Mouse (Mus musculus): ENCODE measurements at regions not wholly inside any gene's neighbourhood (a gene's known extent, or its start where the extent isn't known, plus 50 kb on each side); places are given as distances from the start of the nearest gene placed in this dataset.

DNA sequence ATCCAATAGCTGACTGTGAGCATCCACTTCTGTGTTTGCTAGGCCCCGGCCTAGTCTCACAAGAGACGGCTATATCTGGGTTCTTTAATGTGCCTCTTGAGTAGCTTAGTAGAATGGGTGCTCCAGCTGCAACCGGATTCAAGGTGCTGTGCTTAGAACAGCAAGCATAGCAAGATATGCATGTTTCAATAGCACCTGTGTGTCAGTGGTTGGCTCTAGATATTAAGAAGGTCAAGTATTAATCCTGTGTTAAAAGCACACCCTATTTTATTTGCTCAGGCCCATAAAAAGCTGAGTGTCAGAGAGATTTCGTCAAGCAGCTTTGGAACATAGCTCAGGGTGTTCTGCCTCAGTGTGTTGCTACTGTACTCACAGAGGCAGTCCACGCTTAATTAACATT, 221.2 kb downstream of the Car2 start:
- TF ChIP-seq RCOR1 (IDR thresholded peaks at IDR 0.05; ENCODE audit: low read depth, low read length) (no peak), MAX (IDR thresholded peaks at IDR 0.05; ENCODE audit: low read length) (no peak)
- H3K27ac ChIP-seq (ENCODE audit: control insufficient read depth, low read depth, low read length): no peak overlapping the region
- H3K9me3 ChIP-seq (replicated peaks; ENCODE audit: insufficient read depth, low read length): no peaks in the 10 kb centered on the region
- no peaks in the 10 kb centered on the region for H3K27me3 ChIP-seq (ENCODE audit: control insufficient read depth in 1 of 2, insufficient read depth in 2 of 2, low read length in 2 of 2)
- H3K36me3 ChIP-seq (ENCODE audit: control insufficient read depth in 1 of 2, insufficient read depth in 2 of 2, low read length in 2 of 2): no peaks in the 10 kb centered on the region
- H3K4me3 ChIP-seq (ENCODE audit: control insufficient read depth in 1 of 2, insufficient read depth in 1 of 2, low read depth in 2 of 2, low read length in 2 of 2): no peak overlapping the region
- no peaks in the 10 kb centered on the region for H3K79me2 ChIP-seq (ENCODE audit: control insufficient read depth, insufficient read depth, low read length, poor library complexity)
- no peak overlapping the region for H3K9ac ChIP-seq (ENCODE audit: control insufficient read depth, low read depth, low read length, poor library complexity, severe bottlenecking)
- DNase-seq (ENCODE audit: low read depth, low spot score): no peak
- no peaks in the 10 kb centered on the region for H3K4me1 ChIP-seq (ENCODE audit: control insufficient read depth in 1 of 2, insufficient read depth in 2 of 2, low read length in 2 of 2)

DNA sequence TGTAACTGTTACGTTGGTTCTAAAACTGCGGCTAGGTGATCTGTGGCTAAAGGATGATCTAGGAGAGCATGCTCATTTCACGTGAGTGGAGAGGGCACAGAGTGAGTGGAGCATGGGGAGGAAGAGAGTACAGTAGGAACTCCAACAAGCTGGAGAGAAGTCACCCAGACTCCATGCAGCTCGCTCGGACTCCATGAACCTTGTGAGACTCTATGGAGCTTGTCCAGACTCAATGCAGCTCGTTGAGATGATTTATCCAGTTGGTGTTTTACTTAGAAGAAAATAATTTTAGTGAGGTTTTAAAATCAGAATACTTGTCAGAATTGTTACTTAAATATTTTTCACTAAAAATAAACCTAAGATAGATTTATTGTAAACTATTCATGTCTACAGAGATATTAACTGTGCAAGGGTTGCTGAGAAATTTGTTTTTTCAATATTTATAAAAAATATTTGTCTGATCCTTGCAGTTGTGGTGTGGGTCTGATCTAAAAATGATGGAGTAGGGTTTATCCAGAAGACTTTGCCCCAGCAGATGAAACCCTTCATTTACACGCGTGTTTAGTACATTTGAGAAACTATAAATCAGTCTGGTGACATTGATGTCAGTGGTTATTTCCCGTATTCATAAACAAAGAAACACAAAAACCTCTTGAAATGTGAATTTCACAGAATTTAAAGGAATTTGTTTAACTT, 222.3 kb downstream of the Car2 start:
- no peak overlapping the region for H3K4me3 ChIP-seq (ENCODE audit: control insufficient read depth in 1 of 2, insufficient read depth in 1 of 2, low read depth in 2 of 2, low read length in 2 of 2)
- DNase-seq (ENCODE audit: low read depth, low spot score): no peak

DNA sequence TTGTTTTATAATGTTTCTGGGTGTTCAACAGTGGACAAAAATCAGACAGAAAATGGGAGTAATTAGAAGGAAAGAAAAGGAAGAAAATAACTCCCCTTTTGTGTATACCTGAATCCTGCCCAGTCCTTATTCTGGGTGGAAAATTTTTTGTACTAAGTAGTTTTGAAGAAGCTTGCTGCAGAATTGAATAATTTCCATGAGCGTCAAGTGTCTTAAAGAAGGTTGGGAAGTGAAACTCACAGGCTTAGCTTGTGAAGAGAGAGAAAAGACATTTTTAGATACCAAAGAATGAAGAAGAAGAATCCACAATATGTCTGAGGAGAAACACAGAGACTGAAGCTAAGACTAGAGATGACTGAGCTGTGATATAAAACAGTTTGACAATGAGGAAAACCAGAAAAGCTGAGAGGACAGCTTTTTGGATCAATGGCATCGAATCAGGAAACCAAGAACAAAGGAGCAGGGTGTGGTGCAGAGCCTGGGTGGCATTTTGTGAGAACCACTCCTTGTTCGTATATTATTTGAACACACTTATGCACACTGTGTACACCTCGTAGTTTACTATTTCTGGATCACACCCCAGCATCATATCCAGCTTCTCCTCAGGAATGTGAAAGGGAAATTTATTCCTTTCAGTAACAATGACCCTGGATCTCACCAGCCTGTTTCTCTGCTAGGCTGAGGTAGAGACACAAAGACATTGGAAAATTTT, 221.9 kb downstream of the Gm9733 start:
- no peak for DNase-seq (ENCODE audit: low read depth, low spot score)
- Histone ChIP-seq H3K4me3 (ENCODE audit: control insufficient read depth in 1 of 2, insufficient read depth in 1 of 2, low read depth in 2 of 2, low read length in 2 of 2) (no peak overlapping the region), H3K27ac (ENCODE audit: control insufficient read depth, low read depth, low read length) (no peak overlapping the region), H3K27me3 (ENCODE audit: control insufficient read depth in 1 of 2, insufficient read depth in 2 of 2, low read length in 2 of 2) (no peaks in the 10 kb centered on the region; a peak in 1 of 4 replicates), H3K79me2 (ENCODE audit: control insufficient read depth, insufficient read depth, low read length, poor library complexity) (no peaks in the 10 kb centered on the region), H3K4me1 (ENCODE audit: control insufficient read depth in 1 of 2, insufficient read depth in 2 of 2, low read length in 2 of 2) (no peaks in the 10 kb centered on the region), H3K36me3 (ENCODE audit: control insufficient read depth in 1 of 2, insufficient read depth in 2 of 2, low read length in 2 of 2) (no peaks in the 10 kb centered on the region), H3K9me3 (replicated peaks; ENCODE audit: insufficient read depth, low read length) (no peaks in the 10 kb centered on the region), H3K9ac (ENCODE audit: control insufficient read depth, low read depth, low read length, poor library complexity, severe bottlenecking) (no peak overlapping the region)
- TF ChIP-seq USF2 (IDR thresholded peaks at IDR 0.05; ENCODE audit: borderline replicate concordance in 1 of 2, insufficient read depth in 1 of 2, low read depth in 1 of 2, low read length in 2 of 2) (no peak), ETS1 (IDR thresholded peaks at IDR 0.05; ENCODE audit: low read depth, low read length) (no peak), POLR2A (IDR thresholded peaks at IDR 0.05; ENCODE audit: control insufficient read depth in 1 of 2, insufficient read depth in 1 of 2, low read depth in 1 of 2, low read length in 2 of 2, poor library complexity in 1 of 2) (no peak), SMC3 (IDR thresholded peaks at IDR 0.05; ENCODE audit: low read depth, low read length) (no peak), MXI1 (IDR thresholded peaks at IDR 0.05; ENCODE audit: low read depth, low read length) (no peak), NELFE (IDR thresholded peaks at IDR 0.05; ENCODE audit: low read depth, low read length) (no peak), RAD21 (IDR thresholded peaks at IDR 0.05; ENCODE audit: low read depth, low read length) (no peak), USF1 (IDR thresholded peaks at IDR 0.05; ENCODE audit: low read depth, low read length) (no peak), MEF2A (IDR thresholded peaks at IDR 0.05; ENCODE audit: extremely low read depth, insufficient replicate concordance, low read depth, low read length, poor library complexity, severe bottlenecking) (no peak), E2F4 (IDR thresholded peaks at IDR 0.05; ENCODE audit: borderline replicate concordance, low read depth, low read length) (no peak), MAZ (IDR thresholded peaks at IDR 0.05; ENCODE audit: low read depth, low read length) (no peak)

More for the DNA sequence above, 222.3 kb downstream of the Car2 start:
- Histone ChIP-seq H3K36me3 (ENCODE audit: control insufficient read depth in 1 of 2, insufficient read depth in 2 of 2, low read length in 2 of 2) (no peaks in the 10 kb centered on the region), H3K27ac (ENCODE audit: control insufficient read depth, low read depth, low read length) (no peak overlapping the region), H3K9ac (ENCODE audit: control insufficient read depth, low read depth, low read length, poor library complexity, severe bottlenecking) (no peak overlapping the region), H3K4me1 (ENCODE audit: control insufficient read depth in 1 of 2, insufficient read depth in 2 of 2, low read length in 2 of 2) (no peaks in the 10 kb centered on the region), H3K27me3 (ENCODE audit: control insufficient read depth in 1 of 2, insufficient read depth in 2 of 2, low read length in 2 of 2) (no peaks in the 10 kb centered on the region; a peak in 1 of 4 replicates), H3K79me2 (ENCODE audit: control insufficient read depth, insufficient read depth, low read length, poor library complexity) (no peaks in the 10 kb centered on the region), H3K9me3 (replicated peaks; ENCODE audit: insufficient read depth, low read length) (no peaks in the 10 kb centered on the region)
- TF ChIP-seq CHD2 (IDR thresholded peaks at IDR 0.05; ENCODE audit: low read length) (no peak), JUND (IDR thresholded peaks at IDR 0.05; ENCODE audit: low read depth, low read length) (no peak), ELF1 (IDR thresholded peaks at IDR 0.05; ENCODE audit: low read depth, low read length) (no peak), NELFE (IDR thresholded peaks at IDR 0.05; ENCODE audit: low read depth, low read length) (no peak), ZKSCAN1 (IDR thresholded peaks at IDR 0.05; ENCODE audit: low read depth, low read length) (no peak), TCF12 (IDR thresholded peaks at IDR 0.05; ENCODE audit: low read depth, low read length) (no peak), GABPA (IDR thresholded peaks at IDR 0.05; ENCODE audit: low read depth, low read length) (no peak), MXI1 (IDR thresholded peaks at IDR 0.05; ENCODE audit: low read depth, low read length) (no peak), NRF1 (IDR thresholded peaks at IDR 0.05; ENCODE audit: insufficient read depth, low read depth, low read length, poor library complexity, severe bottlenecking) (no peak), MYB (IDR thresholded peaks at IDR 0.05; ENCODE audit: low read depth, low read length) (no peak), USF1 (IDR thresholded peaks at IDR 0.05; ENCODE audit: low read depth, low read length) (no peak), CTCF (IDR thresholded peaks at IDR 0.05 in 2 of 3, conservative IDR thresholded peaks at IDR 0.05 in 1 of 3; ENCODE audit: control insufficient read depth in 1 of 3, insufficient read depth in 1 of 3, low read depth in 2 of 3, low read length in 3 of 3, poor library complexity in 1 of 3, severe bottlenecking in 1 of 3) (no peak)

Data from MEL (cell line).